ENCODE assay signal across 24 mouse cellular contexts in genomic region chr5:91746077-91746476, GRCm38 (mm10).
"Had no signal": no experiment of that assay in that cellular context is flagged by ENCODE, and none has a peak within 500 bp of the region (broad histone marks: within the 10 kb centered on the region; RNA-seq: fewer than 3 reads in every experiment).

No protein-coding gene starts in this region.

- H3K4me1 ChIP-seq: hindbrain, embryonic 13.5 days; hindbrain, embryonic 15.5 days; limb, embryonic 12.5 days; liver, embryonic 15.5 days had no signal

- H3K36me3 ChIP-seq: heart, embryonic 10.5 days; heart, embryonic 12.5 days; hindbrain, embryonic 13.5 days; hindbrain, embryonic 15.5 days; limb, embryonic 10.5 days; limb, embryonic 12.5 days; liver, embryonic 13.5 days; liver, embryonic 15.5 days had no signal

- H3K27me3 ChIP-seq: heart, embryonic 12.5 days; hindbrain, embryonic 13.5 days; hindbrain, embryonic 15.5 days; limb, embryonic 12.5 days; liver, embryonic 13.5 days; liver, embryonic 15.5 days had no signal

- H3K9me3 ChIP-seq: heart, embryonic 10.5 days; heart, embryonic 12.5 days; hindbrain, embryonic 13.5 days; hindbrain, embryonic 15.5 days; limb, embryonic 10.5 days; limb, embryonic 12.5 days; liver, embryonic 13.5 days; liver, embryonic 15.5 days had no signal

- DNase-seq: gastrocnemius, postnatal 14 days; gastrocnemius, postnatal 36 days; heart, adult 18-20 months; heart, postnatal 10 days; heart, postnatal 36 days; kidney, adult 11 months; kidney, adult 2 months; kidney, postnatal 10 days; kidney, postnatal 25 days; kidney, postnatal 4 days; liver; liver, embryonic 13.5 days had no signal

- H3K27ac ChIP-seq: heart, embryonic 10.5 days; hindbrain, embryonic 13.5 days; hindbrain, embryonic 15.5 days; hindbrain, postnatal 0 days; layer of hippocampus, adult 2 months; left cerebral cortex, adult 2 months; limb, embryonic 10.5 days; limb, embryonic 12.5 days; liver, embryonic 13.5 days; liver, embryonic 15.5 days had no signal

- H3K4me3 ChIP-seq: heart, embryonic 10.5 days; heart, embryonic 12.5 days; hindbrain, embryonic 13.5 days; hindbrain, embryonic 15.5 days; layer of hippocampus, adult 2 months; left cerebral cortex, adult 2 months; limb, embryonic 10.5 days; limb, embryonic 12.5 days; liver, embryonic 13.5 days; liver, embryonic 15.5 days had no signal

- ATAC-seq: hindbrain, postnatal 0 days; intestine, embryonic 16.5 days had no signal

- H3K4me2 ChIP-seq: heart, embryonic 12.5 days; hindbrain, embryonic 13.5 days; hindbrain, embryonic 15.5 days; limb, embryonic 12.5 days; liver, embryonic 11.5 days; liver, embryonic 13.5 days; liver, embryonic 15.5 days had no signal

- H3K9ac ChIP-seq: heart, embryonic 12.5 days; hindbrain, embryonic 13.5 days; hindbrain, embryonic 15.5 days; limb, embryonic 12.5 days; liver, embryonic 13.5 days; liver, embryonic 15.5 days had no signal
